Mouse (Mus musculus): ENCODE measurements around the gene Hoxc6. TPM values are rescaled to one million over a fixed set of nuclear protein-coding genes. Genes with fewer than 3 reads are reported as not detected.

The Hoxc6 gene
- total RNA-seq, 4 experiments from 2014 or later: 52.9 to 79.0 (median 59.6) TPM

GRCm38 (mm10) chr15:103040601-103041000, 42.5 kb downstream of the Hoxc6 start:
- DNase-seq: no peak

GRCm38 (mm10) chr15:103041613-103042012, 43.6 kb downstream of the Hoxc6 start:
- DNase-seq: no peak

GRCm38 (mm10) chr15:103042209-103042608, 44.2 kb downstream of the Hoxc6 start:
- no peak for DNase-seq

GRCm38 (mm10) chr15:103051670-103052069, 53.6 kb downstream of the Hoxc6 start:
- no peak for DNase-seq

GRCm38 (mm10) chr15:103053210-103053609, 55.2 kb downstream of the Hoxc6 start:
- no peak for DNase-seq

- no peak for DNase-seq
Observed at GRCm38 (mm10) chr15:103056396-103056795, 58.3 kb downstream of the Hoxc6 start.

GRCm38 (mm10) chr15:103058715-103059114, 60.7 kb downstream of the Hoxc6 start:
- no peak for DNase-seq

GRCm38 (mm10) chr15:103059393-103059992, 61.4 kb downstream of the Hoxc6 start:
- no peak for DNase-seq

- DNase-seq: no peak
Observed at GRCm38 (mm10) chr15:103060021-103060340, 61.9 kb downstream of the Hoxc6 start.

- DNase-seq: no peak
Observed at GRCm38 (mm10) chr15:103060341-103061130, 62.5 kb downstream of the Hoxc6 start.

GRCm38 (mm10) chr15:103061131-103061825, 63.2 kb downstream of the Hoxc6 start:
- peak; percentile 31 for DNase-seq

Small RNA genes within 50 kb of the gene (microRNA-seq; reads per million reads assigned to microRNA genes)
- gene Mir196a-2 (152 to 243 reads per million in 2 experiments), gene Mir615 (1,284 to 2,046 reads per million in 2 experiments)

Other genes starting within 250 kb of the Hoxc6 start
- gene Hoxc13, start 77.2 kb upstream of the Hoxc6 start, total RNA-seq (2022): not detected
- gene Hoxc12, start 61.5 kb upstream of the Hoxc6 start, total RNA-seq (2022): not detected
- not detected for gene Hoxc11, start 43.8 kb upstream of the Hoxc6 start, total RNA-seq (2022)
- under 1 TPM in 2 of 4 experiments, not detected in 2; 0.12 to 0.17 TPM for gene Hoxc10, start 31.5 kb upstream of the Hoxc6 start, total RNA-seq (2022)
- 10 to 100 TPM in 2 of 4 experiments, 1 to 10 TPM in 2; 6.4 to 16.0 (median 11.4) TPM for gene Hoxc5, start 30.8 kb upstream of the Hoxc6 start, total RNA-seq (2022)
- gene Hoxc9, start 21.8 kb upstream of the Hoxc6 start, total RNA-seq (2022): under 1 TPM; 0.52 to 0.99 (median 0.83) TPM
- gene Hoxc8, start 7.7 kb upstream of the Hoxc6 start, total RNA-seq (2022): 10 to 100 TPM; 30.1 to 35.8 (median 32.2) TPM
- gene Hoxc4, start 20.7 kb downstream of the Hoxc6 start, total RNA-seq (2022): 10 to 100 TPM in 2 of 4 experiments, 1 to 10 TPM in 2; 5.0 to 17.9 (median 10.8) TPM
- gene Smug1, start 168.8 kb downstream of the Hoxc6 start, total RNA-seq (2022): 10 to 100 TPM; 14.3 to 22.9 (median 15.7) TPM
- gene Cbx5, start 241.6 kb downstream of the Hoxc6 start, total RNA-seq (2022): 100 to 1,000 TPM in 1 of 4 experiments, 10 to 100 TPM in 3; 74.3 to 104 (median 93.3) TPM
- 100 to 1,000 TPM; 151 to 278 (median 211) TPM for gene Hnrnpa1, start 242.2 kb downstream of the Hoxc6 start, total RNA-seq (2022)